Mouse (Mus musculus): Measurements from ENCODE around the gene Slc1a3.
A peak's percentile ranks its signal among the peaks of the same experiment; 100 is the strongest.

Gene Slc1a3

DNA sequence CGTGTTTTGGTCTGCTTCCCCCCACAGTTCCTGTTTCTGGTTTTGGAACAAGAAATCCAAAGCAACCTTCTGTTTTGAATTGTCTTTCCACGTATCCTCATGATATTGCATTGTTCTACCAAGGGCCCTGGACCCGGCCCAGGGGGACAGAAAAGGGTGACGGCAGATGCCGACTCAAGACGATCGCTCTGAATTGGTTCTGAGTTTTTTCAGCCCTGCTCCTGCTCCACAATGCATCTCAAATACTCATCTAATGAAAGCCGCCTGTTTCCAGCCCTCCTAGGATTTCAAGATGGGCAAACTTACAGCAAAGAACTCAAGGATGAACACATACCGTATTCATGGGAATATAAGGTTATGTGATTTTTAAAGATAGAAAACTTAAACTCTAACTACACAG is 55.3 kb downstream of the Slc1a3 start:
- DNase-seq = no peak

DNA sequence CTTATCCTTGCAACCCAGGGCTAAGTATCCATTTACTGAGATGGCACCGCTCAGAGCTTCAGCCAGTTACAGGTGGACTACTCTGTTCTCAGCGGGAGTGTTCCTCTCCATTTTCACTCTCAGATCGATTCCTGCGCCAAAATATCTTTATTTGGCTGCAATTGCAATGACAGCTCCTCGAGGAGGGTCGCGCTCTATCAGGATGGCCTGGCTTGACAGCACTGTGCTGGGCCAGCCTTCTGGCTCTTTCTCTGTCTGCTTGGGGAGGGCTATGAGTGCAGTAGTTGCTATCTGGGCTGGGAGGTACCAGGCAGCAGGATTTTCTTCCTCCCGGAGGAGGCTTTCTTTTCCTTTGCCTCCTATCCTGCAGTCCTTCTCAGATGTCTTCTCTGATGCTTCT is 57.9 kb downstream of the Slc1a3 start:
- no peak for DNase-seq

DNA sequence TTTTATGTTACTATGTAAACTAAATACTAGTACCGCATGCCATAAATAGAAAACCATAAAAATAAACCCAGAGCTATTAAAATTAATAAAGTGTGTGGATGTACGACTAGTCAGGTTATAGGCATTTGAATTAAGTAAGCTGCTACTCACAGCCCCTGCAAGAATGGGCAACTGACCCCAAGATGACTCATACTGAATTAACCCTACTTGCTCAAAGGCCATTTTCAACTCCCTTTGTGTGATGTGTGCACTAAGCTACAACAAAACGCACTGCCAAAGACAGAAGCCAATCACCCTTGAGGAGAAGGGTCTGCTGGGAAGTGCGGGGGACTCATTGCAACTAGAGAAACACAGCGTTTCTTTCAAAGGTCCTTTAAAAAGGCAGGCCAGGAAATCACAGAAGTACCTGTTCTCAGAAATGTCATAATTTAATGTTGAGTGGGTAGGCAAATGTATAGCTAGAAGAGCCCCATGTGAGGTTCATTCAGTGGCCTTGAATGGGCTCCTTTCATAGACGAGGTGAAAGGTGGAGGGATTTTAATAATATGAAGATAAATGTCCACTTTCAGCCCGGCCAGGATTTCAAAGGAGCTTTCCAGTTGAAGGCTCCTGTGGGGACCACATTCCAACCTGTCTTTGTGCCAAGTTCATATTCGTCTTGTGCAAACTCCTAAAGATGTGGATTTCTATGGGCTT is 66.4 kb downstream of the Slc1a3 start:
- DNase-seq = no peak

DNA sequence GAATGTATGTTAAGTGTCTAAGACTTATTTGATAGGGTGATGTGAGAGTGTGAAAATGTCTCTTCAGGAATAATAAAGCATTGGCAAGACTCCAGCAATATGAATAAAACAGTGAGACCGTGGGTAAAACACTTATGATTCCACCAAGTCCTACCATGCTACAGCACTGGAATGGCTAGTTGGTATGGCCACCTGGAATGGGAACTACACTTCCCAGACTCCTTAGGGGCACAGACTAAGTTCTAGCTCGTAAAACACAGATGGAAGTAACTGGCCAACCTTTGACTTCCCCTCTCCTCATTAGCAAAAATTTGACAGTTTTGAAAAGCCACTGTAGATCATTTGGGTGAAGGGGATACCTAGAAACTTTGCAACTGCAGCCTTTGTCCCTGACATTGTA is 70.7 kb downstream of the Slc1a3 start:
- no peak for DNase-seq

GRCm38 (mm10) chr15:8638568-8639325 is 71.8 kb downstream of the Slc1a3 start:
- DNase-seq = no peak

GRCm38 (mm10) chr15:8637283-8637682 is 73.3 kb downstream of the Slc1a3 start:
- no peak for DNase-seq

DNA sequence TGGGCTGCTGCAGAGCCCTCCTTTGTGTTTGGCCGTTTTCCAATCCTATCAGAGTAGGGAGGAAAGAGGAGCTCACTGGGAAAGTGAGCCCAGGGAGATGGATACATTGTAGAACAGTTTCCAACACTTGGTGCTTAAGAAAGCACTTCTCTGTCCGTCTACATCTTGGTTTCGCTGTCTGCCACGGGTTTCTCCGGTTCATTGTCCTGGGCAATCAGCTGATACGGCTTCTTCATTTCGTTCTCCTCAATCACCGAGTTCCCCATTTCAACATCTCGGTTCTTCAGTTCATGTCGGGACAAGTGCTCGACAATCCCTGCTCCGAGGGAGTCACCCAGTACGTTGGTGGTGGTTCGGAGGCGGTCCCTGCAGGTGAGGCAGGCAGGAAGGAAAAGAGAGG is 74.6 kb downstream of the Slc1a3 start:
- no peak for DNase-seq

- no peak for DNase-seq
Observed at GRCm38 (mm10) chr15:8634807-8635206, 75.8 kb downstream of the Slc1a3 start.

DNA sequence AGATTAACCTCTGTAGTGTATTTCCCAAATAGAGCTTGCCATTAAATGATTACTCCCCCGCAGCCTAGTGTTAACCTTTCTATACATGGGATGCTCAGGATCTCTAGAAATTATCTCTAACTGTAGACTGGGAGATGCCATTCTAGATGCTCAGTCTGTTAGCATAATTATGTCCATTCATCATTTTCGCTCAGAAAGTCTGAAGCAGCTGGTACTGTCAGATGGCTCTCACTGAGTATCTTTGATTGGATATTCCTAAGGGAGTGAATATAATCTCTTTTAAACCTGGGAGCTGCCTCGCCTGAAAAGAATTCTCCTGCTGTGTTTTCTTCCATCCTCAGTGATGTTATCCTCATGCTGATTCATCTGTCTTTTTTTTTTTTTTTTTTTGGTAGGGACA is 76.2 kb downstream of the Slc1a3 start:
- DNase-seq = no peak

- DNase-seq = peak; percentile 62 to 79
Observed at GRCm38 (mm10) chr15:8633375-8633774, 77.2 kb downstream of the Slc1a3 start.

- no peak for DNase-seq
Observed at GRCm38 (mm10) chr15:8632361-8632760, 78.2 kb downstream of the Slc1a3 start.

DNA sequence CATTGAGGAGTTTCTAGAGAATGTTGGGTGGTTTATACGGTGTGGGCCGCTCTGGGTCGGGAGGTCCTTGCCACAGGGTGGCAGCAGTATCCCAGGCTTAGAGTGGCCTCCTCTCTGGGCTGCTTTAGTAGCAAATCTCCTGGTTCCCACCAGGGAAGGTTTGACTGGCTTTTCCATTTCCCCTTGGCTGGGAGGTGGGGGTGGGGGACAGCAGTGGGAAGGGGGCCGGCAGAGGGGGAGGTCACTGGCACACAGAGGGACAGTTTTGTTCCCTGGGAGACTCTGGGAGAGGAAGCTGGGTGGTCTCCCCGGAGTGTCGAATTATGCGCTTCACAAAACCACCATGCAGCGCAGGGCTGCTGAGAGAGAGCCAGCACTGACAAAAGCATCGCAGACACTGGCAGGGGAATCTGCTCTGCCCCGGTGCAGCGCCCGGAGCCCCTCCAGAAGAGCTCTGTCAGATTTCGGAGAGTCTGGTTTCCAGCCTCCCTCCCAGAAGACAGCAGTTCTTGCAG is 81.2 kb downstream of the Slc1a3 start:
- peak; percentile 73 to 75 for DNase-seq

DNA sequence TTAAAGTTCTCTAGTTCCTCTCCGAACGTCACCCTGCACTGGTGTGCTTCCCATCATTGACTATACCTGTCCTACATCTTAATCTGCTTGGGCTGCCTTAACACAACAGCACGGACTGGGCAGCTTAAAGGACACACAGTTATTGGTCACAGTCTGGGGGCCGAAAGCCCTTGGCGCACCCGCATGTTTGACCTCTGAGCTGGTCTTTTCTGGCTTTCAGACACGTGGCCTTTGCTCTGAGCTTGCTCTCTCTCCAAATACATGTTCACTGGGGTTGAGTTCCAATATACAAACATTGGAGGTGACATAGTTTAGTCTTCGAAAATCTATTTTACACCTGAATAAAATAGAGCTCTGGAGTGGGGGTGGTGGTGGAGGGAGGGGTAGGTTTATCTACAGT is 82.4 kb downstream of the Slc1a3 start:
- no peak for DNase-seq

DNA sequence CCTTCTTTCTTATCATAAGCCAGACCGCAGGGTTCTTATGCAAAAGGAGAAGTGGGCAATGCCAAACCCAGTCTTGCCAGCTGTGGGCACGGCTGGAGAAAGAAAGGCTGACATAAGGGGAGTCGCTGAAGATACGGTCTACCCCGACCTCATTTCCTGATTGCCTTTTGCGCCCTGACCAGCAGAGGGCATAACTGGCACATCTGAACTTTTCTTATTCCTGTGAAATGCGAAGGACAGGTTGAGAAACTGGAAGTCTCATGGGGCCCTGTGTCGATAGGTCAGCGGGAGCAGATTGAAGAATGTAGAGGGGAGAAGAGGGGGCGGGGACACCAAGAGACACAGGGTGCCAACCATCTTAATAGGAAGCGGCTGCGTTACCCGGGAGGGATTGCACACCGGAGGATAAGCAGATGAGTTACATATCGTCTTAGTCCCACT is 83.4 kb downstream of the Slc1a3 start:
- peak; percentile 58 to 70 for DNase-seq

- peak; percentile 35 to 47 for DNase-seq
Observed at GRCm38 (mm10) chr15:8625370-8625769, 85.2 kb downstream of the Slc1a3 start.

- no peak for DNase-seq
Observed at GRCm38 (mm10) chr15:8623879-8624278, 86.7 kb downstream of the Slc1a3 start.

GRCm38 (mm10) chr15:8619479-8620026 is 91.0 kb downstream of the Slc1a3 start:
- DNase-seq = no peak

DNA sequence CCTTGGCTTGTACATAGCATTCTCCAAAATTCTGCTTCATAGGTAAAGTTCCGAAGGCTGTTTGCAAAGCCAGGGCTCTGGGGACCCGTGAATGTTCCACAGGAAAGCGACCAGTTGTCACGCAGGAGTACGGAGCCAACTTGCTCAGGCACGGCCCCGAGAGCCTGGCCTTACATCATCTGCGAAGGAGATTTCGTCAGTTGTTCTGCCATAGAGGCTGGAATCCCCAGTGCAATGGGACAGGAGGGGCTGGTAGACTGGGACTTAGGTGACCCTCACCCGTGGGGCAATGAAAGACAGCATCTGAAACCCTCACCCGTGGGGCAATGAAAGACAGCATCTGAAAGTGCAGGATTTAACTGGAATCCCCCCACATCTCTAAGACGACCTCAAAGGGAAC is 94.3 kb downstream of the Slc1a3 start:
- peak in 1 of 2 experiments; percentile 40 for DNase-seq

- DNase-seq = no peak
Observed at GRCm38 (mm10) chr15:8615511-8616224, 94.9 kb downstream of the Slc1a3 start.

DNA sequence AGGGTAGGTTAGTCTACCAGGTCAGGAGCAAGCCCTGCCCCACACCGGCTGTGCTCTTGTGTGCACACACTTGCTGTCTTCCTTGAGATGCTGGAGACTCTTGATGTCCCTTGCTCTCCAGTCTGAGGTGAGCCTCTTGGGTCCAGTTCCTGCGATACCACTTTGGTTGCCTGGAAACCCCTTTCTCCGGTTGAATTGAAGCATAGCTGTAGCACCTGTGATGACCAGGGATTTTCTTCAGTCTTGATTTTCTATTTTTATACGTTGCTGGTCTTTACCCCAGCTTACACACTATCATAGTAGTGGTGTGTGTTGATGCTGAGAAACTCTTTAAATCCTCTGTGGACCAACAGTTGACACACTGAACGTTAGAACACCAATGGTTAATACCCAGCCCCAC is 95.9 kb downstream of the Slc1a3 start:
- DNase-seq = no peak

GRCm38 (mm10) chr15:8605538-8606188 is 104.9 kb downstream of the Slc1a3 start:
- no peak for DNase-seq

- DNase-seq = no peak
Observed at GRCm38 (mm10) chr15:8602362-8602761, 108.2 kb downstream of the Slc1a3 start.

Data from kidney, postnatal 25 days (tissue).